Mouse (Mus musculus) forebrain, postnatal 0 days (tissue): ENCODE data around the gene Rab4b. TPM values are rescaled to one million over a fixed set of nuclear protein-coding genes. Genes with fewer than 3 reads are reported as not detected.

ENCODE experiments used
- ATAC-seq: fragments of 200-750 bp; cut with Nextera tagmentation; 2 replicates; pipeline ENCODE4 v1.8.0; 2017; ENCODE audit warnings: mild to moderate bottlenecking, moderate library complexity
- DNase-seq: peaks from one replicate; pipeline ENCODE4 v3.0.0-alpha.2; 2015
- H3K27ac ChIP-seq: fragments of 300-500 bp; sonication (generic); 2 replicates; pipeline ENCODE4 v1.5.1; 2014; ENCODE audit warnings: low read depth, mild to moderate bottlenecking, antibody characterized with exemption, low read length, moderate library complexity, mixed read lengths
- H3K27me3 ChIP-seq: fragments of 300-500 bp; sonication (generic); 2 replicates; pipeline ENCODE4 v1.6.1; 2014; ENCODE audit warnings: mild to moderate bottlenecking, low read length, mixed read lengths; ENCODE audit not compliant: insufficient read depth
- H3K36me3 ChIP-seq: fragments of 300-500 bp; sonication (generic); 2 replicates; pipeline ENCODE4 v1.6.1; 2014; ENCODE audit warnings: mild to moderate bottlenecking, moderate library complexity; ENCODE audit not compliant: insufficient read depth
- H3K4me1 ChIP-seq: fragments of 300-500 bp; sonication (generic); 2 replicates; pipeline ENCODE4 v1.6.1; 2014; ENCODE audit warnings: antibody characterized with exemption; ENCODE audit not compliant: insufficient read depth
- H3K4me2 ChIP-seq: fragments of 300-500 bp; sonication (generic); 2 replicates; pipeline ENCODE4 v1.6.1; 2014; ENCODE audit warnings: low read depth, mild to moderate bottlenecking, moderate library complexity
- H3K4me3 ChIP-seq: fragments of 300-500 bp; sonication (generic); 2 replicates; pipeline ENCODE4 v1.5.1; 2014; ENCODE audit warnings: low read depth, low read length, mixed read lengths
- H3K9ac ChIP-seq: fragments of 300-500 bp; sonication (generic); 2 replicates; pipeline ENCODE4 v1.6.1; 2014; ENCODE audit warnings: mild to moderate bottlenecking
- H3K9me3 ChIP-seq: fragments of 300-500 bp; sonication (generic); 2 replicates; pipeline ENCODE4 v1.6.1; 2016; ENCODE audit warnings: low read length
- CTCF ChIP-seq: sonication (generic); IDR thresholded peaks from 2 replicates; pipeline ENCODE4 v1.5.1; 2016; ENCODE audit warnings: antibody characterized with exemption, control low read depth, low read depth
- WGBS: fragments of 180-500 bp; shearing (Covaris S2); extraction: QIAGEN DNeasy Blood & Tissue Kit; methylation state at CpG from one replicate; pipeline ENCODE4 v1.1.7; 2014; 5-methylcytosine and 5-hydroxymethylcytosine counted together
- polyA plus RNA-seq: library from polyadenylated mRNA; unstranded; fragments of >200 nt; fragmentation: Nextera tagmentation; extraction: Ambion mirVana; gene quantifications from 2 replicates; pipeline ENCODE4 v1.2.1, GENCODE M21; 2015
- total RNA-seq: library from RNA; depleted of rRNA; stranded (reverse); fragments of >200 nt; gene quantifications from 2 replicates; pipeline ENCODE4 v1.2.3, GENCODE M21; 2014

Gene Rab4b
- total and polyA plus RNA-seq, 2 experiments from 2014 or later, result 66.8 to 125 TPM

DNA sequence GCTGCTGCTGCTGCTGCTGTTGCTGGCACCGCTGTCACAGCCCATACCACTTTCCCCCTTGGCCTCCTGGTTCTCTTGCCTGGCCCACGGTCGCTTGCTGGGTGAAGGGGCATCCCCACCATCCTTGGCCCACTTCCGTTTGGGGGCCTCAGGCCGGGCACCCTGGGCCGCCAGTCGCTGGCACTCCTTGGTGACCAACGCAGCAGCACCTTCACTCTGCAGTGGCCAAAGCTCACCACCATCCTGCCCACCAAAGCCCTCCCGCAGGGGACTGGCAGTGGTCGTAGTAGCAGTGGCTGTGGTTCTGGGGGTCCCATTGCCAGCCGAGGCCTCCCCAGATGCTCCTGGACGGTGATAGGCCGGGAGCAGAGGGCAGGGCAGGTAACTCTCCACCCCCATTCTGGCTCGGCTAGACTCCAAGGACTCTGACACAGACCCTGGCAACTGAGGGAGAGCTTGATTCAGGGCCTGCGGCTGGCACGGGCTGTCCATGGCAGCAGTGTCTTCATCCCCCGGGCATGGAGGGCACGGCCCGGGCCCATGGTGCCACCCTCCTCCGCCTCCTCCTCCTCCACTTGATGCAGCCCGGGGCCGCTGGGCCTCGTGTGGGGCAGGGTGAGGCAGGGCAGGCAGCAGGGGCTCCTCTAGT, 13.6 kb downstream of the Rab4b start:
- no peaks in the 10 kb centered on the region for H3K9me3 ChIP-seq
- peak overlapping the region; percentile 92 for H3K9ac ChIP-seq
- no peak for DNase-seq
- TF ChIP-seq CTCF, result 0 out of 2 replicates have a peak, but pooled peaks have one; percentile 4
- no peak overlapping the region for H3K27ac ChIP-seq
- H3K36me3 ChIP-seq, result peaks cover 17% of the 10 kb centered on the region
- ATAC-seq, result no peak
- H3K27me3 ChIP-seq, result no peaks in the 10 kb centered on the region
- 71% methylated on average over 23 of the region's 23 CpGs for WGBS
- peaks cover 24% of the 10 kb centered on the region for H3K4me1 ChIP-seq
- H3K4me2 ChIP-seq, result peak overlapping the region; percentile 75
- peak overlapping the region; percentile 90 for H3K4me3 ChIP-seq

DNA sequence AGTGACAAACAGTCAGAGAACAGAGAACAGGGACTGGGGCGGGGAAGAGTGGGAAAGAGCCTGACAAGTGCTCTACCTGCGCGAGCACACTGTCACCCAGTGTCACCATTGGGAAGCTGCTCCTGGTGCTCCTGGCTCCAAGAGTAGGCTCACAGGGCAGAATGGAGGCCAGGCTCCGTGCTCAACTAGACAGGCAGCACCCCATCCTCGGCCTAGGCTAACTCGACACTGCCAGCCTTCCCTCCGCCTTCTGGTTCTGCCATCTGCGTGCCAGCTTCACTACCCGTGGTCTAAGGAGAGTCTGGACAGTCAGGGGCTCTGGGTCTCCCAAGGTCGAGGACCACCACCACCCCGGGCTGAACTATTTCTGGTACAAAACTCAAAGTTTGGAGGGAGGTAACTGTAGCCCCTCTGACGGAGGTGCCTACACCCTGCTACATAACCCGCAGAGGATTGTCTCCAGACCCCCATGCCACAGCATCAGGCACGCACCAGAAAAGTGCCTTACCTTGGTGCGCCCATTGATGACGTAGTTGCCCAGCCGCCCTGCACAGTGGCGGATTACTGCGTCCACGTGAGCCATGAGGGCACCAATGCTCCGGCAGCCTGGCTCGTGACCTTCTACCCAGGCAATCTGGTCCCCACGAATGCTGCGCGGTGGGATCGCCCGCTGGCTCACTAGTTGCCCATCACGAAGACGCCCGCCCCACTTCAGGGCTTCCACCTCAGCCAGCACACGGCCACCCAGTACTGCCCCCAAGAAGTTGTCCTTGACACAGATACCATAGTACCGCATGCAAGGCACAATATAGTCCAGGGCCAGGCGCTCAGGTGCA, 14.4 kb downstream of the Rab4b start:
- Histone ChIP-seq H3K4me1 (peaks cover 24% of the 10 kb centered on the region), H3K4me2 (peak overlapping the region; percentile 75), H3K27ac (no peak overlapping the region), H3K4me3 (no peak overlapping the region), H3K9ac (peak overlapping the region; percentile 92), H3K9me3 (no peaks in the 10 kb centered on the region), H3K36me3 (peaks cover 20% of the 10 kb centered on the region), H3K27me3 (no peaks in the 10 kb centered on the region)
- DNase-seq (no peak), ATAC-seq (no peak)
- no peak for TF ChIP-seq CTCF
- 86% methylated on average over 33 of the region's 33 CpGs for WGBS

DNA sequence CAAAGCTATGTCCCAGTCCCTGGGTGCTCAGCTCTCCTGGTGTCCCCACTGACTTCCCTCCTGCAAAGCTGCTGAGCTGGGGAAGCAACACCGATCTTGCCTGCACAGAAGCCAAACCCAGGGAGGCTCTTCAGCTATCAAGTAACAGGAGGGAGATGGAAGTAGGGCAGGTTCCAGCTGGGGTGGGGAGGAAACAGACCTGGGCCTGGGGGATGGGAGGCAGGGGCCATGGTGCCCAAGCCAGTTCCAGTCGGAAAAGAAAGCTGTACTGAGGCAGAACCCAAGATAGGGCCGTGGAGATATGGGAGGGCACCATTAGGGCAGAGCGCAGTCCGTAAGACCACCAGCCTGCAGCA, 15.3 kb downstream of the Rab4b start:
- Histone ChIP-seq H3K9ac (peak overlapping the region; percentile 28; the same call in 1 of the 2 replicates), H3K4me3 (no peak overlapping the region), H3K4me2 (peak overlapping the region; percentile 75), H3K27ac (no peak overlapping the region), H3K4me1 (peaks cover 24% of the 10 kb centered on the region), H3K27me3 (no peaks in the 10 kb centered on the region), H3K9me3 (no peaks in the 10 kb centered on the region), H3K36me3 (peaks cover 26% of the 10 kb centered on the region)
- 80% methylated on average over 5 of the region's 5 CpGs for WGBS
- DNase-seq, result no peak
- TF ChIP-seq CTCF, result no peak
- no peak for ATAC-seq

DNA sequence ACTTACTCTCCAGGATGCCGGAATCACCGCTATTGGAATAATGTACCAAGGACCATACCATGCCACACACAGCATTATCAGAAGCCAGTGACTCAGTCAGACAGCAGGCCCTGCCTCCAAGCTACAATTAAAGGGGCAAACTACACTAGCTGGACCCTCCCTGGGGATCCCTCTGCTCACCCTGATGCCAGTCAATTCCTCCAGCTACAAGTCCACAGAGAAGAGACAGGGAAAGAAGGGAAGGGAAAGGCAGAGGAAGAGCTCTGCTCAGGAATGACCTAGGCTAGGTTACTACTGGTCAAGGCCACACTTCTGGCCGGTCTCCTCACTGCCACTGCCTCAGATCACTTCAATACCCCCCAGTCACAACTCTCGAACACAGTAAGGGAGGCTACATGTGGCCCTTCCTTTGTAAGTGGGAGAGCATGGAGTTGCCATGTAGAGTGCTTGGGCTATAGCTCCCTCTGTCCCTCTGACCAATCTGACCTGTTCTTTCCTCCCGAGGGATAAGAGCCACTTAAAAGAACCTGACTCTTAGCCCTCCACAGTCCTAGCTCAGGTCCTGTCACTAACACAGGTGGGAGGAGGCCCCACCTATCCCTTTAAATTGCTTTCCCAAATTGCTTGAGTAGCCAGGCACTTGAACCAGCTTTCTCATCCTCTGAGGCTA, 15.8 kb downstream of the Rab4b start:
- Histone ChIP-seq H3K27ac (no peak overlapping the region), H3K4me3 (no peak overlapping the region), H3K27me3 (no peaks in the 10 kb centered on the region), H3K9me3 (no peaks in the 10 kb centered on the region), H3K36me3 (peaks cover 32% of the 10 kb centered on the region), H3K4me1 (peaks cover 24% of the 10 kb centered on the region), H3K4me2 (peak overlapping the region; percentile 75), H3K9ac (peak overlapping the region; percentile 28; the same call in 1 of the 2 replicates)
- no peak for DNase-seq
- no peak for TF ChIP-seq CTCF
- 83% methylated on average over 5 of the region's 5 CpGs for WGBS
- ATAC-seq, result no peak

DNA sequence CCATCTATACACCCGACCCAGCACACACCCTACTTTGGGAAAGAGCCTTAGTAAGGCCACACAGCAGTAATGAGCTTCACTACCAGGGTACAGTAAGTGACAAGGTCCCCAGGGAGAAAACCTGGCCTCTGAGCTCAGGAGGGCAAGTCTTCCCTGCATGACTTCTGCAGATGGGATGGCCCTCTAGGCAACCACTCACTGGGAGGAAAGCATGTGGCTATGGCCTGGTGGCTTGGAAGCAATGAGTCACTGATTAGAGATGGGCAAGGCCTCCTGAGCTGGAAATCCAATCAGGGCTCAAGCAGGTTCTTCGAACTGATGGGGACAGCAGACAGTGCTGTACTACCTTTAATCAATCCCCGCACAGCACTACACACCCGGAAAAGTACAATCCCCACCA, 17.0 kb downstream of the Rab4b start:
- ATAC-seq (no peak), DNase-seq (no peak)
- Histone ChIP-seq H3K4me2 (no peak overlapping the region), H3K27ac (no peak overlapping the region), H3K4me1 (peaks cover 24% of the 10 kb centered on the region), H3K36me3 (peaks cover 40% of the 10 kb centered on the region), H3K9ac (no peak overlapping the region), H3K27me3 (no peaks in the 10 kb centered on the region), H3K4me3 (no peak overlapping the region), H3K9me3 (no peaks in the 10 kb centered on the region)
- no peak for TF ChIP-seq CTCF
- WGBS, result 92% methylated on average over 4 of the region's 4 CpGs

DNA sequence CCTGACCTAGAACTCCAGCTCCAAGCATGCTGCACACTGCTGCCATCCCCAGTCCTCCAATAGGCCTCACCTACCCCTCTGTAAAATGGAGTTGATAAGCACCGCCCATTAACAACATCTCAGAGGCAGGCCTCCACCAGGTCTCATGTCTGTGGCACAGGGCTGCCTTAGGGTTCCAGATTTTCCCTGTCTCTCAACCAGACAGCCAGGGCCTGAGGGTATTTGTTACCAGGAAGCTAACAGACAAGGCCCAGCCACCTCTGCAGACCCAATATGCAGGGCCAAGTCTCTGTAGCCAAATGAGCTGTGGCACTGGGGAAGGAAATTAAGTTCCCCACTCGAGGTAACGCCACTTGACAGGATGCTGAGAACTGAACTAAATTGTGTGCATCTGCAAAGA, 17.8 kb downstream of the Rab4b start:
- Histone ChIP-seq H3K9ac (no peak overlapping the region), H3K4me3 (no peak overlapping the region), H3K9me3 (no peaks in the 10 kb centered on the region), H3K27ac (no peak overlapping the region), H3K27me3 (no peaks in the 10 kb centered on the region), H3K4me1 (peaks cover 24% of the 10 kb centered on the region), H3K36me3 (peaks cover 40% of the 10 kb centered on the region), H3K4me2 (no peak overlapping the region)
- no peak for ATAC-seq
- TF ChIP-seq CTCF, result no peak
- 86% methylated on average over 3 of the region's 3 CpGs for WGBS
- DNase-seq, result no peak

DNA sequence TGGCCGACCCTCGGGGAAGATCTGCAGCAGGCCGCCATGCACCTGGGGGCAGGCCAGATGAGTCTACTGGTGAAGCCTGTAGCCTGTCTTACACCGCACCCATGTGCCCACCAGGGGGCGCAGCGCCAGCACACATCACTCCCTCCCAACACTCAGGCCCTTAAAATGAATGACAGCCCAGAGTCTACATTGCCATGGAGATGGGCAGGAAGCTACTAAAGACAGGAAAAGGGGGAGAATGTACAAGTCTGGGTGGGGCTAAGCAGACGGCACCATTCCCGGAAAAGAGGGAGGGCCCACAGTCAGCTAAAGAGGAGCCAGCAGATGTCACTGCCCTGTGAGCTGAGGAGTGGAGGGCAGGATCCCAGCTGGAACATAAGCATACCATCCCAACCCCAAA, 18.8 kb downstream of the Rab4b start:
- H3K9me3 ChIP-seq, result no peaks in the 10 kb centered on the region
- H3K4me2 ChIP-seq, result no peak overlapping the region
- H3K27me3 ChIP-seq, result no peaks in the 10 kb centered on the region
- peaks cover 38% of the 10 kb centered on the region for H3K36me3 ChIP-seq
- peak; percentile 97 for TF ChIP-seq CTCF
- peak; percentile 92 for ATAC-seq
- peaks cover 19% of the 10 kb centered on the region for H3K4me1 ChIP-seq
- WGBS, result 16% methylated on average over 8 of the region's 8 CpGs
- no peak overlapping the region for H3K27ac ChIP-seq
- no peak overlapping the region for H3K9ac ChIP-seq
- H3K4me3 ChIP-seq, result no peak overlapping the region
- peak; percentile 89 for DNase-seq
